Mouse (Mus musculus): ENCODE measurements around the gene Scd4. TPM values are rescaled to one million over a fixed set of nuclear protein-coding genes. Genes with fewer than 3 reads are reported as not detected.
A peak's percentile ranks its signal among the peaks of the same experiment; 100 is the strongest.

Scd4 gene
- polyA plus RNA-seq, 1 experiment from 2014 or later: 0.25 TPM

GRCm38 (mm10) chr19:44382682-44383321 lies 49.9 kb downstream of the Scd4 start:
- WGBS: 85% methylated on average over 12 of the region's 12 CpGs
- Histone ChIP-seq H3K27me3 (ENCODE audit: control insufficient read depth, insufficient read depth, low read length) (no peaks in the 10 kb centered on the region), H3K4me1 (ENCODE audit: control insufficient read depth, insufficient read depth, low read length) (peaks cover 2% of the 10 kb centered on the region), H3K4me3 (ENCODE audit: low read depth, low read length) (no peak overlapping the region), H3K36me3 (ENCODE audit: control insufficient read depth, insufficient read depth, low read length) (no peaks in the 10 kb centered on the region), H3K9ac (replicated peaks; ENCODE audit: low read depth, low read length) (no peak overlapping the region), H3K9me3 (ENCODE audit: control insufficient read depth, low read depth, low read length) (no peaks in the 10 kb centered on the region), H3K27ac (ENCODE audit: low read length) (no peak overlapping the region), H3K4me2 (replicated peaks; ENCODE audit: low read depth, low read length) (no peak overlapping the region)
- ATAC-seq (ENCODE audit: insufficient number of reproducible peaks, insufficient read depth, low FRiP score, low read depth): no peak

GRCm38 (mm10) chr19:44385887-44386498 lies 53.1 kb downstream of the Scd4 start:
- H3K27me3 ChIP-seq (ENCODE audit: control insufficient read depth, insufficient read depth, low read length): no peaks in the 10 kb centered on the region
- H3K9ac ChIP-seq (replicated peaks; ENCODE audit: low read depth, low read length): no peak overlapping the region
- H3K4me1 ChIP-seq (ENCODE audit: control insufficient read depth, insufficient read depth, low read length): no peaks in the 10 kb centered on the region; the same call in 1 of the 2 replicates
- 79% methylated on average over 6 of the region's 6 CpGs for WGBS
- H3K4me3 ChIP-seq (ENCODE audit: low read depth, low read length): no peak overlapping the region
- H3K36me3 ChIP-seq (ENCODE audit: control insufficient read depth, insufficient read depth, low read length): no peaks in the 10 kb centered on the region
- no peak overlapping the region for H3K4me2 ChIP-seq (replicated peaks; ENCODE audit: low read depth, low read length)
- H3K9me3 ChIP-seq (ENCODE audit: control insufficient read depth, low read depth, low read length): no peaks in the 10 kb centered on the region
- ATAC-seq (ENCODE audit: insufficient number of reproducible peaks, insufficient read depth, low FRiP score, low read depth): no peak
- no peak overlapping the region for H3K27ac ChIP-seq (ENCODE audit: low read length)

- Histone ChIP-seq H3K9me3 (ENCODE audit: control insufficient read depth, low read depth, low read length) (no peaks in the 10 kb centered on the region), H3K9ac (replicated peaks; ENCODE audit: low read depth, low read length) (no peak overlapping the region), H3K27me3 (ENCODE audit: control insufficient read depth, insufficient read depth, low read length) (no peaks in the 10 kb centered on the region), H3K4me2 (replicated peaks; ENCODE audit: low read depth, low read length) (no peak overlapping the region), H3K27ac (ENCODE audit: low read length) (no peak overlapping the region), H3K4me3 (ENCODE audit: low read depth, low read length) (no peak overlapping the region), H3K4me1 (ENCODE audit: control insufficient read depth, insufficient read depth, low read length) (no peaks in the 10 kb centered on the region; the same call in 1 of the 2 replicates), H3K36me3 (ENCODE audit: control insufficient read depth, insufficient read depth, low read length) (no peaks in the 10 kb centered on the region)
- ATAC-seq (ENCODE audit: insufficient number of reproducible peaks, insufficient read depth, low FRiP score, low read depth): no peak
- 86% methylated on average over 4 of the region's 4 CpGs for whole genome bisulfite sequencing
Measured at GRCm38 (mm10) chr19:44387089-44387671, 54.3 kb downstream of the Scd4 start.

- 21% methylated on average over 19 of the region's 19 CpGs for WGBS
- H3K4me3 ChIP-seq (ENCODE audit: low read depth, low read length): peak overlapping the region; percentile 60
- no peaks in the 10 kb centered on the region for H3K36me3 ChIP-seq (ENCODE audit: control insufficient read depth, insufficient read depth, low read length)
- H3K9me3 ChIP-seq (ENCODE audit: control insufficient read depth, low read depth, low read length): no peaks in the 10 kb centered on the region
- no peaks in the 10 kb centered on the region; the same call in 1 of the 2 replicates for H3K4me1 ChIP-seq (ENCODE audit: control insufficient read depth, insufficient read depth, low read length)
- peak overlapping the region; percentile 85 for H3K27ac ChIP-seq (ENCODE audit: low read length)
- H3K27me3 ChIP-seq (ENCODE audit: control insufficient read depth, insufficient read depth, low read length): no peaks in the 10 kb centered on the region
- peak overlapping the region; percentile 78 for H3K4me2 ChIP-seq (replicated peaks; ENCODE audit: low read depth, low read length)
- no peak for ATAC-seq (ENCODE audit: insufficient number of reproducible peaks, insufficient read depth, low FRiP score, low read depth)
- peak overlapping the region; percentile 46 for H3K9ac ChIP-seq (replicated peaks; ENCODE audit: low read depth, low read length)
Measured at GRCm38 (mm10) chr19:44387746-44388474, 55.0 kb downstream of the Scd4 start.

- Histone ChIP-seq H3K36me3 (ENCODE audit: control insufficient read depth, insufficient read depth, low read length) (no peaks in the 10 kb centered on the region), H3K4me1 (ENCODE audit: control insufficient read depth, insufficient read depth, low read length) (no peaks in the 10 kb centered on the region; the same call in 1 of the 2 replicates), H3K4me3 (ENCODE audit: low read depth, low read length) (peak overlapping the region; percentile 60), H3K27ac (ENCODE audit: low read length) (peak overlapping the region; percentile 85), H3K27me3 (ENCODE audit: control insufficient read depth, insufficient read depth, low read length) (no peaks in the 10 kb centered on the region), H3K9me3 (ENCODE audit: control insufficient read depth, low read depth, low read length) (no peaks in the 10 kb centered on the region), H3K4me2 (replicated peaks; ENCODE audit: low read depth, low read length) (peak overlapping the region; percentile 78), H3K9ac (replicated peaks; ENCODE audit: low read depth, low read length) (peak overlapping the region; percentile 46)
- ATAC-seq (ENCODE audit: insufficient number of reproducible peaks, insufficient read depth, low FRiP score, low read depth): peak; percentile 97
- WGBS: 3% methylated on average over 41 of the region's 41 CpGs
Measured at GRCm38 (mm10) chr19:44388475-44389428, 55.9 kb downstream of the Scd4 start.

- no peak for ATAC-seq (ENCODE audit: insufficient number of reproducible peaks, insufficient read depth, low FRiP score, low read depth)
- no peak overlapping the region for H3K4me3 ChIP-seq (ENCODE audit: low read depth, low read length)
- H3K27ac ChIP-seq (ENCODE audit: low read length): no peak overlapping the region; the same call in 1 of the 2 replicates
Measured at GRCm38 (mm10) chr19:44389507-44389906, 56.6 kb downstream of the Scd4 start.

GRCm38 (mm10) chr19:44391856-44392255 lies 59.0 kb downstream of the Scd4 start:
- Histone ChIP-seq H3K4me2 (replicated peaks; ENCODE audit: low read depth, low read length) (no peak overlapping the region), H3K9ac (replicated peaks; ENCODE audit: low read depth, low read length) (no peak overlapping the region), H3K4me1 (ENCODE audit: control insufficient read depth, insufficient read depth, low read length) (no peaks in the 10 kb centered on the region; the same call in 1 of the 2 replicates), H3K9me3 (ENCODE audit: control insufficient read depth, low read depth, low read length) (no peaks in the 10 kb centered on the region), H3K4me3 (ENCODE audit: low read depth, low read length) (no peak overlapping the region), H3K27me3 (ENCODE audit: control insufficient read depth, insufficient read depth, low read length) (no peaks in the 10 kb centered on the region), H3K27ac (ENCODE audit: low read length) (no peak overlapping the region), H3K36me3 (ENCODE audit: control insufficient read depth, insufficient read depth, low read length) (no peaks in the 10 kb centered on the region)
- 92% methylated on average over 4 of the region's 4 CpGs for whole genome bisulfite sequencing
- no peak for ATAC-seq (ENCODE audit: insufficient number of reproducible peaks, insufficient read depth, low FRiP score, low read depth)

More at GRCm38 (mm10) chr19:44389507-44389906, 56.6 kb downstream of the Scd4 start:
- H3K36me3 ChIP-seq (ENCODE audit: control insufficient read depth, insufficient read depth, low read length): no peaks in the 10 kb centered on the region
- H3K27me3 ChIP-seq (ENCODE audit: control insufficient read depth, insufficient read depth, low read length): no peaks in the 10 kb centered on the region
- WGBS: 39% methylated on average over 1 of the region's 1 CpGs
- no peak overlapping the region for H3K4me2 ChIP-seq (replicated peaks; ENCODE audit: low read depth, low read length)
- H3K9ac ChIP-seq (replicated peaks; ENCODE audit: low read depth, low read length): no peak overlapping the region
- no peaks in the 10 kb centered on the region for H3K9me3 ChIP-seq (ENCODE audit: control insufficient read depth, low read depth, low read length)
- H3K4me1 ChIP-seq (ENCODE audit: control insufficient read depth, insufficient read depth, low read length): no peaks in the 10 kb centered on the region; the same call in 1 of the 2 replicates
